Mouse (Mus musculus): ENCODE data around the gene Tvp23a.

Gene Tvp23a

DNA sequence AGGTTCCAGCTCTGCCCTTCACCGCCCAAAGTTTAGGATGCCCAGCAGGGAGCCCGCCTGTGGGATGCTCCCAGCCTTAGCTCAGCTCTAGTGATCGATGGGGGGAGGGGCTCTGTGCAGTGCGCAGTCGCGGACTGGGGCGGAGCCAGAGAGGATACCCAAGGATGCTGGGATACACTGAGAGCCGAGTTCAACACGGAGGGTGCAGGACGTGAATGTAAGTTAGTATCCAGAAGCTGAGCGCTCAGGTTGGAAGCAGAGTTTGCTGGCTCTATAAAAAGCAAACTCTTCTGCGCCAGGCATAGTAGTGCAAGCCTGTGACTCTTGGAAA, at the start of gene Tvp23a:
Gene Tvp23a, minus strand, starts transcription at position 99 of the 331 bp plus-strand sequence.
- peak; percentile 95 for DNase-seq (ENCODE audit: low read depth, low spot score)

GRCm38 (mm10) chr16:10495824-10496298, 48.7 kb upstream of the Tvp23a start:
- DNase-seq (ENCODE audit: low read depth, low spot score): no peak

DNA sequence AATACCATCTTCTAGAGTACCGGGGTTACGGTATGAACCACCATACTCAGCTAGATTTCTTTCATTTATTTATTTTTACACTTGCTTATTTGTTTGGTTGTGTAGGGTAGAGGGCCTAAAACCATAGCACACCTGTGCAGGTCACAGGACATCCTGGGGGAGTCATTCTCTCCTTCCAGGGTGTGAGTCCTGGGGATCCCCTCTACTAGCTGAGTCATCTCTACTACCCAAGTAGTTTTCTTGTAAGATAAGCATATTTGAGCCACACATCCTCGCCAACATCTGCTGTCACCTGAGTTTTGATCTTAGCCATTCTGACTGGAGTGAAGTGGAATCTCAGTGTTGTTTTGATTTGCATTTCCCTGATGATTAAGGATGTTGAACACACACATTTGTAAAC, 45.4 kb upstream of the Tvp23a start:
- DNase-seq (ENCODE audit: low read depth, low spot score): no peak

DNA sequence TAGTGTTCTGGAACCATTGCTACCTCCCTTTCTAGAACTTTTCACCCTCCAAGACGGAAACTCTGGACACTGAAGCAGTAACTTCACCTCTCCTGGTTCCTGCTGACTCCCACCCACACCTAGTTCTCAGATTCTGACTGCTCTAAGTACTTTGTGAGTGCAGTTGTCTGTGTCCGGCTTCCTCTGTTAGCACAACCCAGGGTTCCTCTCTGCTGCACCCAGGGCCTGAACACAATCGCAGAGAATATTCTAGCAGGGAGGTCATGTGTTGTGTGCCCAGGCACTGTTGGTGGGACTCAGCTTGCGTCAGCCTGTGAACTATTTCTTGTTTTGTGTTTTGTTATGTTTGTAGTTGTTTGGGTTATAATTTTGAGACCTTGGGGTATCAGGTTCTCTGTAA, 44.6 kb upstream of the Tvp23a start:
- DNase-seq (ENCODE audit: low read depth, low spot score): no peak

- DNase-seq (ENCODE audit: low read depth, low spot score): no peak
These were observed 43.5 kb upstream of the Tvp23a start for GRCm38 (mm10) chr16:10490503-10491150.

- no peak for DNase-seq (ENCODE audit: low read depth, low spot score)
These were observed 42.8 kb upstream of the Tvp23a start for GRCm38 (mm10) chr16:10489904-10490457.

DNA sequence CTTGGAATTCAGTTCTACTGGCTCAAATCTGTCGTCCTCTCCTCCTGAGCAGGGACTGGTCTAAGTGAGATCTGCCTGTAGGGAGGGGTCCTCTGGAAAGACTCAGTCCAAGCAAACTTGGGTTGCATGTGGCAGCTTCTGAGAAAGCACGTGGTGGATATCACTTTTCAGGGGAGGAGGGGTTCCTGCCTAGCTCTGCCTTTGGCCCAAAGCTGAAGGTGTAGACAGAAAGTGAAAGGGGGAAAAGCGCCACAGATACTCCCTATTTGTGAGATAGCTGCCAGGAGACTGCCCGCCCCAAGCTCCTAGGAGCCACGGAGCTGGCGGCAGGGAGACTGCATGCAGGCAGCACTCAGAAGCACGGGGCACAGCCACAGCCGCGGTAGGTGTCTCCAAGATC, 42.3 kb upstream of the Tvp23a start:
- DNase-seq (ENCODE audit: low read depth, low spot score): peak; percentile 38

DNA sequence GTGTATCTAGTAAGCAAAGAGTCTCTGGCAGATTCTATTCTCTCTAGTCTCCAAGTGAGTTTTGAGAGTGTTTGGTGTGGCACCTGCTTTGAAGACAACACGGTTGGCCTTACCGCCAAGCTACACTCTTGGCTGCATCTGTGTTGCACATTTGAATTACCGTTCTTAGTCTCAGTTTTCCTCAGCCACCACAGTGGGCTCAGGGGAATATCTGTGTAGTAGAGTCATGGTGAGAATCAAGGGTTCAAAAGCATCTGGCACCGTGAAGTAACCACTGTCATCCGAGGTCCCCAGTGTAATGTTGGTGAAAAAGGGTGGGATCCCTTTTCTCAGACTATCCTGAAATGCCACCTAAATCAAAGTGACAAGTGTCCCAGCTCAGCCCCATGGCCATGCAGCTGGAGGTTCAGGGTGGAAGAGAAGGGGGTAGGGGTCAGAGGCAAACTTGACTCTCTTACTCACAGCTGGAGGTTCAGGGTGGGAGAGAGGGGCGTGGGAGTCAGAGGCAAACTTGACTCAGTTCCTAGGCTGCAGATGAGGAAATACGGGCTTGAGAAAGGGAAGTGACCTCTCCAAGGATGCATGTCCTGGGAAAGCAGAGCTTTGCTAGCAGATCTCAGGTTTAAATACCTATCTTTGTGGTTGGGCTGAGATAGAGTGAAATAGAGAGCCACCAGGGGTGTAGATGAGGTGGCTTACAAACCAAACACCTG, 41.8 kb upstream of the Tvp23a start:
- DNase-seq (ENCODE audit: low read depth, low spot score): no peak

- DNase-seq (ENCODE audit: low read depth, low spot score): no peak
These were observed 40.8 kb upstream of the Tvp23a start for GRCm38 (mm10) chr16:10487895-10488493.

- DNase-seq (ENCODE audit: low read depth, low spot score): no peak
These were observed 39.8 kb upstream of the Tvp23a start for GRCm38 (mm10) chr16:10486993-10487392.

DNA sequence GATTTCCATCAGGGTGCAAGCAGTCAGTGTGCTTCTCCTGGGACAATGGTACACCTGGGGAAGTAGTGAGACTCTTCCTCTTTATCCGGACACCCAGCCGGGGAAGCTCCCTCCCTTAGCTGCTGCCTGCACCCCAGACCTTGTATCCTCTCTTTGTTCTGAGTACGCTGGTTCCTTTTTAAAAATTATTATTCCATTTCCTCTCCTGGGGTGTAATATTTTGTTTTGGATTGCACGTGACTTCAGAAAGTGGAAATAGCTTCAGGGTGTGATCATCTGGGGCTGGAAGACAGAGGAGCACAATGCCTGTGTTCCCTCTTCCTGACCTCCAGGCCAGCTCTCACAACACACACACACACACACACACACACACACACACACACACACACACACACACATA, 35.2 kb upstream of the Tvp23a start:
- DNase-seq (ENCODE audit: low read depth, low spot score): no peak

DNA sequence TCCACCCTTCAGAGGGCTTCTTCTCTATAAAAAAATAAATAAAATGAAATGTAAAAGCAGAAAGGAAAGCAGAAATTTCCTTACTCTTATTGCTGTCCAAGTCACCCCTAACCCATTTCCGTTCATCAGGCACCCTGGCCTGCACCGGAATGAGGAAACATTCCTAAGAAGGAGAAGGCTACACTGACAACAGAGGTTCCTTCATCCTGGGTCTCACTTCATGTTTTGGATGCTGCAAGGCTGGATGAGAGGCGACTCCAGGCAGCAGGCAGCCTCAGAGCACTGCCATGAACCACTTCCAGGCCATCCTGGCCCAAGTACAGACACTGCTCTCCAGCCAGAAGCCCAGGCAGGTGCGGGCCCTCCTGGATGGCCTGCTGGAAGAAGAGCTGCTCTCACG, 32.7 kb upstream of the Tvp23a start, which contains the start of gene Ciita:
Gene Ciita, plus strand, starts transcription at position 203 of the 400 bp plus-strand sequence.
- DNase-seq (ENCODE audit: low read depth, low spot score): no peak

GRCm38 (mm10) chr16:10475919-10476318, 28.8 kb upstream of the Tvp23a start:
- no peak for DNase-seq (ENCODE audit: low read depth, low spot score)

- no peak for DNase-seq (ENCODE audit: low read depth, low spot score)
These were observed 27.8 kb upstream of the Tvp23a start for GRCm38 (mm10) chr16:10474956-10475355.

- no peak for DNase-seq (ENCODE audit: low read depth, low spot score)
These were observed 24.8 kb upstream of the Tvp23a start for GRCm38 (mm10) chr16:10471950-10472349.

DNA sequence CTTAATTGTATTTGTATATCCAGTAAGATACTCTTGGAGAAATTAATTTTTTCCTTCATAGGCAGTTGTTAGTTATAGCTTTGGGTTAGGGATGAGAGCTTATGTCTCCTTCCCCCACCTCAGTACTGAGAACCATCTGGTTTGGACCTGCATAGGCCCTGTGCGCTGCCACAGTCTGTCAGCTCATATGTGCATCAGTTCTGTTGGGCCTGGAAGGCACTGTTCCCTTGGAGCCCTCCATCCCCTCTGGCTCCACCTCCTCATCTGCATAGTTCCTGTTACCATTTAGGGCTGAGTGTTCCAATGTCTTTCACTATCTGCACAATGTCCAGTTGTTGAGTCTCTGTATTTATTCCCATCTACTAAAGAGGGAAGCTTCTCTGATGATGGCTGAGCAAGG, 21.0 kb upstream of the Tvp23a start:
- DNase-seq (ENCODE audit: low read depth, low spot score): peak; percentile 73

- peak; percentile 97 for DNase-seq (ENCODE audit: low read depth, low spot score)
These were observed 20.4 kb upstream of the Tvp23a start for GRCm38 (mm10) chr16:10467391-10468107.

DNA sequence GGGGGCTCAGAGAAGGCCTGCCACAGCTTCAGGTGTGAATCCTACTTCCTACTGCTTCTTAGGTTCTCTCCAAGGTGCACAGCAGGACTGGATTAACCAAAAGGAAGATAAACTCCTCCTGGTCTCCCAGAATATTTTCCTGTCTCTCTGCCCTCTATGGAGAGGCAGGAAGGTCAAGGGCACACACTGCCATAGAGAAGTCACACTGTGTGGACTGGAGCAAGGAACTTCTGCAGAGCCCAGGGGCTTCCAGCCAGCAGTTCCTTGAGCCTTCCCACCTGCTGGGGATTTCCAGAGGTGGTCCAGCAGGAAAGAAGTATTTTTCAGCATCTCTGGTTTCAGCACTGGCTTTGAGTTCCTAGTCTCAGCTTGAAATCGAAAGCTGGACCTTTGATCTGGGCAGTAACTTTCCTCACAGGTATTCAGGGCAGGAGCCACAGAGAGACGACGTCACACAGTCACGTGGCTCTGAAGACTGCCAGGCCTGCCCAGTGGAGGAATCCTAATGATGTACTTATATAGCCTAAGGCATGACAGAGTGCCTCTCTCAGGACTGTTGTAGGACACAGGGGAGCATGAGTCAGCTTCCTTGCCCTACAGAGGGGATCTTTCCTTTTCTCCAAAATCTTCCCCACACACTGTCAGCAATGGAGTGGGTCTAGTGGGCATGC, 18.0 kb upstream of the Tvp23a start:
- DNase-seq (ENCODE audit: low read depth, low spot score): peak; percentile 73

GRCm38 (mm10) chr16:10461178-10461577, 14.0 kb upstream of the Tvp23a start:
- no peak for DNase-seq (ENCODE audit: low read depth, low spot score)

DNA sequence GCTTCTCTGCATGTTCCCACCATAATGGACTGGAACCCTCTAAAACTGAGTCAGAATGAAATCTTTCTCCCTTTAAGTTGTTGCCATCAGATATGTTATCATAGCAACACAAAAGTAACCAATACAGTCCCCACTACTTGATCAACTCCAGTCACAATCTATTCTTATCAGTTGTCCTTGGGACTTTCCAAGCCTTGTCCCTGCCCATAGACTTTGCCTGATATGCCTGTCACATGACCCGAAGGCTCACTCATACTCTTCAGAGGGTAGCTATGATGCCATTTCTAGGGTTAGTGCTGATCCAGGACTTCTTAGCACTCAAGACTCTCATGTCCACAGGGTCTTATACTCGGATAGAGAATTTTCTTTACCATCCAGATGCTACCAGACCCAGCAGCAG, 13.0 kb upstream of the Tvp23a start:
- no peak for DNase-seq (ENCODE audit: low read depth, low spot score)

DNA sequence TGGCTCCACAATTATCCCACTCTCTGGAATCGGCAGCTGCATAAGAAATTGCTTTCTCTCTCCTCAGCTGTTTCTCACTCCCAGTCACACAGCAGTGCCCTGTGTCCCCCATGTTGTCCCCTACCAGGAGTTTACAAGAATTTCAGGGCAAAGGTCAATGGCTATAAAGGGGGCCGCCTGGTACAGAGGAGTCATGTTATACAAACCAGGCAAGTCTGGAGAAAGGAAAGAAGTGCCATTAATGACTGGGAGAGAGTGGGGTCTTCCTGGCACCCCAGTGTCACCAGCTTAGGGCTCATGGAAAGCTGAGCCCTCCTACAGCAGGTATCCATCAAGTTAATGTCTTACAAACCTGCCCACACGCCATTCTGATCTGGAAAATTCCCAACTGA, 7.4 kb upstream of the Tvp23a start:
- no peak for DNase-seq (ENCODE audit: low read depth, low spot score)
